Mouse (Mus musculus) heart, embryonic 11.5 days (tissue): ENCODE results near the gene Gpx4. TPM values are rescaled to one million over a fixed set of nuclear protein-coding genes. Genes with fewer than 3 reads are reported as not detected.
A peak's percentile ranks its signal among the peaks of the same experiment; 100 is the strongest.
"Not testable (repeated sequence)": the region's sequence is repeated elsewhere in the genome, so short reads cannot be mapped to it uniquely, and the experiment has no call there.

ENCODE experiments used
- ATAC-seq: fragments of 200-750 bp; cut with Nextera tagmentation; replicated peaks from 2 replicates; pipeline ENCODE4 v1.8.0; 2017; ENCODE audit warnings: moderate library complexity; ENCODE audit not compliant: insufficient number of reproducible peaks, low FRiP score, low TSS enrichment
- H3K27ac ChIP-seq: fragments of 300-500 bp; sonication (generic); 2 replicates; pipeline ENCODE4 v1.5.1; 2014; ENCODE audit warnings: mild to moderate bottlenecking, low read depth, low read length
- H3K27me3 ChIP-seq: fragments of 300-500 bp; sonication (generic); 2 replicates; pipeline ENCODE4 v1.6.1; 2014; ENCODE audit warnings: mild to moderate bottlenecking, low read length, mixed read lengths; ENCODE audit not compliant: control insufficient read depth, insufficient read depth
- H3K36me3 ChIP-seq: fragments of 300-500 bp; sonication (generic); 2 replicates; pipeline ENCODE4 v1.6.1; 2014; ENCODE audit warnings: mild to moderate bottlenecking, low read length, moderate library complexity, mixed read lengths; ENCODE audit not compliant: control insufficient read depth, insufficient read depth
- H3K4me1 ChIP-seq: fragments of 300-500 bp; sonication (generic); 2 replicates; pipeline ENCODE4 v1.6.1; 2014; ENCODE audit warnings: low read length; ENCODE audit not compliant: control insufficient read depth, insufficient read depth
- H3K4me2 ChIP-seq: fragments of 300-500 bp; sonication (generic); 2 replicates; pipeline ENCODE4 v1.6.1; 2014; ENCODE audit warnings: mild to moderate bottlenecking, moderate library complexity
- H3K4me3 ChIP-seq: fragments of 300-500 bp; sonication (generic); 2 replicates; pipeline ENCODE4 v1.5.1; 2014; ENCODE audit warnings: low read depth, low read length
- H3K9ac ChIP-seq: fragments of 300-500 bp; sonication (generic); 2 replicates; pipeline ENCODE4 v1.6.1; 2014; ENCODE audit warnings: mild to moderate bottlenecking, low read depth, low read length, moderate library complexity
- H3K9me3 ChIP-seq: fragments of 300-500 bp; sonication (generic); replicated peaks from 2 replicates; pipeline ENCODE4 v1.6.1; 2016; ENCODE audit warnings: low read length; ENCODE audit not compliant: control insufficient read depth
- WGBS: fragments of 180-500 bp; shearing (Covaris S2); extraction: QIAGEN DNeasy Blood & Tissue Kit; methylation state at CpG from one replicate; pipeline ENCODE4 v1.1.7; 2014; ENCODE audit not compliant: insufficient replicate concordance; 5-methylcytosine and 5-hydroxymethylcytosine counted together
- polyA plus RNA-seq: library from polyadenylated mRNA; unstranded; fragments of >200 nt; fragmentation: Nextera tagmentation; extraction: Ambion mirVana; gene quantifications from 2 replicates; pipeline ENCODE4 v1.2.1, GENCODE M21; 2014

Gene Gpx4
- polyA plus RNA-seq, 1 experiment from 2014 or later, result 711 TPM

DNA sequence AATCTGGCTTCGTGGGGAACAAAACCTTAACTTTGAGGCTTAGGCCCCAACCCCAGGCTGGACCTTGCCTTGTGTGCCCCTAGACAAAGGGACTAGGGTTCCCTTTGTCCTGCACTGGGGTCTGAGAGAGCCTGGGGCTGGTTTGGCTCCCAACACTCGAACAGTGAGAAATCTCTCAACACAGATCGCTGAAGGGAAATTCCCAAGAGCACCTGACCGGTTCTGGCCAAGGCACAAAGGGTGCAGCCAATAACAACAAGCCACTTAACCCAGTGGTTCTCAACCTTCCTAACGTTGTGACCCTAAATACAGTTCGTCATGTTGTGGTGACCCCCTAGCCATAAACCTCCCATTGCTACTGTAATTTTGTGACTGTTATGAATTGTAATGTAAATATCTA, 3.3 kb downstream of the Gpx4 start:
- H3K4me1 ChIP-seq, result peaks cover 40% of the 10 kb centered on the region
- WGBS, result 37% methylated on average over 6 of the region's 6 CpGs

DNA sequence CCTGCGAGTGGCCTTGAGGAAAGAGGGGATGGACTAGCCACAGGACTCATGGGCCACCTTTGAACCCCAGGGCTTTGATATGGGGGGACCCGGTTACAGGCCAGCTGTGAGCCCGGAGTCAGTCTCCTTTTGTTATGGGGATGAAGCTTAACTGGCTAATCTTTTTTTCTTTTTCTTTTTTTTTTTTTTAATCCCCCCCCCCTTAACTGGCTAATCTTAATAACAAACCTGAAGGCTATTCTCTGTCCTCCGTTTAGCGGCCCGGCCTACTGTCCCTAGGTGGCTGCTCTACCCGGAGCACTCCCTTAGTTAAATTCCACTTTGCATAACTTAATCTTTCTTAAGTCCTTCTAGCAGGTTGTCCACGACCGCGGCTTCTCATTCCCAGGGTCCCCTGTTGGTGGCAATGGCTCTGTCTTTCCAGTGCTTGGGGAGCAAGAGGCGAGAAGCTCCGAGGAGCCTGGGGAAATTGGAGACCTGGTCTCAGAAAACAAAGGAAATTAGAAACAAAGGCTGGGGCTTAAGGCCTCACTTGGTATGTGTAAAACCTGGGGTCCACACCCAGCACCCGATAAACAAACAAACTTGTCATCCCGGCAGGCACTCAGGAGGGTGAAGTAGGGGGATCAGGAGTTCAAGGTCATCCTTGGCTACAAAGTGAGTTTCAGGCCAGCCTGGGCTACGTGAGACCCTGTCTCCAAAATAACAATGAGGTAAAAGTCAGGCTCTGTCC, 4.1 kb downstream of the Gpx4 start:
- 0 out of 2 replicates have a peak overlapping the region, but pooled peaks have one; percentile 36 for H3K9ac ChIP-seq
- no peak overlapping the region for H3K4me2 ChIP-seq
- WGBS, result 33% methylated on average over 15 of the region's 15 CpGs
- H3K4me1 ChIP-seq, result peaks cover 47% of the 10 kb centered on the region
- H3K27ac ChIP-seq, result peak overlapping the region; percentile 41
- H3K36me3 ChIP-seq, result no peaks in the 10 kb centered on the region; the same call in 1 of the 2 replicates
- no peaks in the 10 kb centered on the region; the same call in 1 of the 2 replicates for H3K9me3 ChIP-seq
- no peak overlapping the region for H3K4me3 ChIP-seq
- no peaks in the 10 kb centered on the region for H3K27me3 ChIP-seq
- ATAC-seq, result no peak

More for the DNA sequence above, 3.3 kb downstream of the Gpx4 start:
- Histone ChIP-seq H3K27me3 (no peaks in the 10 kb centered on the region), H3K9me3 (no peaks in the 10 kb centered on the region; the same call in 1 of the 2 replicates), H3K4me3 (no peak overlapping the region), H3K27ac (no peak overlapping the region), H3K9ac (no peak overlapping the region), H3K4me2 (no peak overlapping the region), H3K36me3 (no peaks in the 10 kb centered on the region)
- no peak for ATAC-seq

DNA sequence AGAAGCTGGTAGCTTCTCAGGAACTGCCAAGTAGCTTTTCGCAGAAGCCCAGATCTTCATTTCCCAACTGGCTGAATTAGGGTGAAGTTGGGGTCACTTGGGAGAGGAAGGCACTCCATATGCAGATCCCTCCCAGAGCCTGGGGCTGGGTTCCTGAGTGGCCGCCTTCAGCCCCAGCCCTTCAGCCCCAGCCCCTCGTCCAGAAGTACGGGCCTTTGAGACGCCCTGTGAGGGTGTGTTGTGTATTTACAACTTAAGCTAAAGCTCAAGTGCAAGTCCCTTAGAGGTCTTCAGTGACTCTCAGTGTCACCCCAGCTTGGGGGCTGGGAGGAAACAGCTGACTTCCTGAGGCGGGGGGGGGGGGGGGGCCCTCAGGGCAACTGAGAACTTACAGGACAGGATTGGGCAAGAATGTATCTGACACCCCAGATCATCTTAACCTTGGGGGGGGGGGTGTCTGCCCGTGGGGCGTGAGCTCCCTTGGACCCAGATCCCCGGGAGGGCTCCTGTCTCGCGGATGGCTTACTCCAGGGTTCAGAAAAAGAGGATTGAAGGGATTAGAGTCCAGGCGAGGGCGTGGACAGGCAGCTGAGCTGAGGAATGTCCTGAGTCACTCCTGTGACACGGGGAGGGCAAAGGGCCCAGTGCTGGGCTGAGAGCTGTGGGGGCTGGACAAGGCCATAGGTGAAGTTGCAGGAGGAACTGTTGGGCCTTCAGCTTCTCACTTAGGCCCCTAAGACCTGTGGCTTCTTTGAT, 4.8 kb downstream of the Gpx4 start:
- Histone ChIP-seq H3K27me3 (no peaks in the 10 kb centered on the region), H3K36me3 (peaks cover 4% of the 10 kb centered on the region), H3K9me3 (no peaks in the 10 kb centered on the region; the same call in 1 of the 2 replicates), H3K9ac (peak overlapping the region; percentile 2; the same call in 1 of the 2 replicates), H3K4me2 (0 out of 2 replicates have a peak overlapping the region, but pooled peaks have one; percentile 12), H3K27ac (peak overlapping the region; percentile 41), H3K4me1 (peaks cover 47% of the 10 kb centered on the region), H3K4me3 (no peak overlapping the region)
- WGBS, result 26% methylated on average over 14 of the region's 14 CpGs
- ATAC-seq, result no peak

DNA sequence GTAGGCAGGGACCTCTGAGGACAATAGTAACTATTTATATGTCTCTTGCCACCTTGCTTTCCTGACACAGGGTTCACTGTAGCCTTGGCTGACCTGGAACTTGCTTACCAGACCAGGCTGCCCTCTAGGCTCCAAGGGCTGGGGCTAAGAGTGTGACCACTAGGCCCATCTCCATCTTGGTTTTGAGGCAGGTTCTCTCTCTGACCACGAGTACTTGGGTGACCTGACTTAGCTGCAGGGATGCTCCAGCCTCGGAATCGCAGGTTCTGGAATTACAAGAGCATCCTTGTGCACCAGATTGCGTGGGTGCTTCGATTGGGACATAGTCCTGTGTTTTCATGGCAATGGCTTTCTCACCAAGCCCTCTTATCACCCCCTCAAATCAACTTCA, 5.4 kb downstream of the Gpx4 start:
- peaks cover 6% of the 10 kb centered on the region for H3K36me3 ChIP-seq
- ATAC-seq, result no peak
- no peak overlapping the region for H3K4me3 ChIP-seq
- no peaks in the 10 kb centered on the region for H3K27me3 ChIP-seq
- peaks cover 47% of the 10 kb centered on the region for H3K4me1 ChIP-seq
- peak overlapping the region; percentile 41 for H3K27ac ChIP-seq
- peak overlapping the region; percentile 67; the same call in 1 of the 2 replicates for H3K9ac ChIP-seq
- H3K9me3 ChIP-seq, result no peaks in the 10 kb centered on the region; the same call in 1 of the 2 replicates
- WGBS, result 83% methylated on average over 5 of the region's 5 CpGs
- H3K4me2 ChIP-seq, result peak overlapping the region; percentile 66; the same call in 1 of the 2 replicates

DNA sequence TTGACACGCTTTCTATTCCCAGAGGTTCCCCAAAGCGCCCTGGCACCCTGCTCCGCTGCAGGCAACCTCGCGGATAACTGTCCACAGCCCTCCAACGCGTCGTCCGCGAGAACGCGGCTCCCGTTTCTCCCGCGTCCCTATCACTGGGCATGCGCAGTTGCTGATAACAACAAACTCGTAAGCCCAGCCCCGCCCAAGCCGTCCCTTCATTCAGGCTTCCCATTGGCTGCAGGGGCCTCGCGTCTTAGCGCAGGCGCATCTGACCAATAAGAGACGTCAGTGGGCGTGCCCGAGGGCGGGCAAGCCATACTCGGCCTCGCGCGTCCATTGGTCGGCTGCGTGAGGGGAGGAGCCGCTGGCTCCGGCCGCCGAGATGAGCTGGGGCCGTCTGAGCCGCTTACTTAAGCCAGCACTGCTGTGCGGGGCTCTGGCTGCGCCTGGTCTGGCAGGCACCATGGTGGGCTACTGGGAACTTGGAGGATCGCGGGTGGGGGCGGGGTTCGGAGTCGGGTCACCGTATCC, 6.4 kb downstream of the Gpx4 start:
- H3K9ac ChIP-seq, result peak overlapping the region; percentile 99
- no peaks in the 10 kb centered on the region; the same call in 1 of the 2 replicates for H3K9me3 ChIP-seq
- peak overlapping the region; percentile 99 for H3K27ac ChIP-seq
- H3K4me1 ChIP-seq, result peaks cover 39% of the 10 kb centered on the region
- WGBS, result under 1% methylated on average over 47 of the region's 47 CpGs
- H3K4me2 ChIP-seq, result peak overlapping the region; percentile 88
- peak overlapping the region; percentile 93 for H3K4me3 ChIP-seq
- peaks cover 12% of the 10 kb centered on the region for H3K36me3 ChIP-seq
- H3K27me3 ChIP-seq, result no peaks in the 10 kb centered on the region
- ATAC-seq, result peak; percentile 93

DNA sequence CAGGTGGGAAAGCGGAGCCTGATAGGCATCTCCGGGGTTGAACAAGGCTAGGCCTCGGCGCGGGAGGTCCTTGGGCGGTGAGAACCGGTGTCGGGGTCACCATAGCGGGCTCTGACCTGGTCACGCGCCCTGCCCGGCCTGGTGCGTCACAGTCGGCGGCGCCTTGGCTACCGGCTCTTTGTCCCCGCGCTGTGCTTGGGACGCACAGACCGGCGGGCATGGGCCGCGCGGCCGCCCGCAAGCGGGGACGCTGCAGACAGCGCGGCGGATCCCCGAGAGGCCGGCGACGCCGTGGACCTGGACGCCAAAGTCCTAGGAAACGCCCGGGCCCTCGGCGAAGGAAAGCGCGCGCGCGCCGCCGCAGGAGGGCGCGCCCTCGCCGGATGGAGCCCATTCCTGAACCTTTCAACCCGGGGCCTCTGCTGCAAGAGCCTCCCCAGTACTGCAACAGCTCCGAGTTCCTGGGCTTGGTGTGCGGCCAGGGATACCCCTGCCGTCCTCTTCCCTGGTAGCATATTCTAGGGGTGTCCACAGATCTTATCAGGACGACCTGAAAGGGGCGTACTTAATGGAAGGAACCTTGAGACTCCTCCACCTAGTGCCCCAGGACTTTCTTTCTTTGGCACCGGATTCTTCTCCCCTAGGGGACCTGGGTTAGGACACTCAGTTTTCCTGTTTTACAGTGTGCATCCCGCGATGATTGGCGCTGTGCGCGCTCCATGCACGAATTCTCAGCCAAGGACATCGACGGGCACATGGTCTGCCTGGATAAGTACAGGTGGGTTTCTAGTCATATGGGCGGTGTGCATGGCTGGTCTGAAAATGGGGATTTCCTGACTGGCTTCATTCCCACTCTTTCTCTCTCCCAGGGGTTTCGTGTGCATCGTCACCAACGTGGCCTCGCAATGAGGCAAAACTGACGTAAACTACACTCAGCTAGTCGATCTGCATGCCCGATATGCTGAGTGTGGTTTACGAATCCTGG, 7.2 kb downstream of the Gpx4 start:
- peaks cover 31% of the 10 kb centered on the region for H3K4me1 ChIP-seq

DNA sequence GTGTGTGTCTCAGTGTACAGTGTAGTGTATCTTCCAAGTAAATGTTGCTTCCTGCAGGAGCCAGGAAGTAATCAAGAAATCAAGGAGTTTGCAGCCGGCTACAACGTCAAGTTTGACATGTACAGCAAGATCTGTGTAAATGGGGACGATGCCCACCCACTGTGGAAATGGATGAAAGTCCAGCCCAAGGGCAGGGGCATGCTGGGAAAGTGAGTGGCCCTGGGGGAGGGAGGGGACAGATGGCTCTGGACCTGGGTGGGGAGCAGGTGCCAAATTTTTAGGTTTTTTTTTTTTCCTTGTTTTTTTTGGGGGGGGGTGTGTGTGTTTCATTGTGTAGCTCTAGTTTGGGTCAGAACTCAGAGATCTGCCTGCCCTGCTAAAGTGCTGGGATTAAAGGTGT, 7.9 kb downstream of the Gpx4 start:
- H3K27ac ChIP-seq, result not testable (repeated sequence)
- H3K4me1 ChIP-seq, result peaks cover 31% of the 10 kb centered on the region
- WGBS, result 31% methylated on average over 3 of the region's 3 CpGs

More for the DNA sequence above, 7.2 kb downstream of the Gpx4 start:
- peaks cover 12% of the 10 kb centered on the region for H3K36me3 ChIP-seq
- peak overlapping the region; percentile 88 for H3K4me2 ChIP-seq
- WGBS, result 1% methylated on average over 68 of the region's 77 CpGs
- H3K9me3 ChIP-seq, result no peaks in the 10 kb centered on the region; the same call in 1 of the 2 replicates
- ATAC-seq, result peak; percentile 29
- peak overlapping the region; percentile 99 for H3K27ac ChIP-seq
- no peaks in the 10 kb centered on the region for H3K27me3 ChIP-seq
- peak overlapping the region; percentile 93 for H3K4me3 ChIP-seq
- peak overlapping the region; percentile 99 for H3K9ac ChIP-seq

More for the DNA sequence above, 7.9 kb downstream of the Gpx4 start:
- not testable (repeated sequence) for ATAC-seq, H3K9me3 ChIP-seq, H3K27me3 ChIP-seq
- Histone ChIP-seq H3K9ac (peak overlapping the region; percentile 99), H3K4me3 (peak overlapping the region; percentile 93), H3K4me2 (peak overlapping the region; percentile 88), H3K36me3 (peaks cover 12% of the 10 kb centered on the region)
